Mouse (Mus musculus): ENCODE measurements around the gene Ahr.

- no peak for TF ChIP-seq CTCF (IDR thresholded peaks at IDR 0.05; ENCODE audit: insufficient read depth, low read depth, low read length)
- no peak for TF ChIP-seq POLR2A (IDR thresholded peaks at IDR 0.05; ENCODE audit: insufficient read depth, low read depth, low read length)
Measured at GRCm38 (mm10) chr12:35542836-35543235, 8.0 kb upstream of the Ahr start.

All from olfactory bulb, adult 2 months (tissue).